In the genomic region with DNA sequence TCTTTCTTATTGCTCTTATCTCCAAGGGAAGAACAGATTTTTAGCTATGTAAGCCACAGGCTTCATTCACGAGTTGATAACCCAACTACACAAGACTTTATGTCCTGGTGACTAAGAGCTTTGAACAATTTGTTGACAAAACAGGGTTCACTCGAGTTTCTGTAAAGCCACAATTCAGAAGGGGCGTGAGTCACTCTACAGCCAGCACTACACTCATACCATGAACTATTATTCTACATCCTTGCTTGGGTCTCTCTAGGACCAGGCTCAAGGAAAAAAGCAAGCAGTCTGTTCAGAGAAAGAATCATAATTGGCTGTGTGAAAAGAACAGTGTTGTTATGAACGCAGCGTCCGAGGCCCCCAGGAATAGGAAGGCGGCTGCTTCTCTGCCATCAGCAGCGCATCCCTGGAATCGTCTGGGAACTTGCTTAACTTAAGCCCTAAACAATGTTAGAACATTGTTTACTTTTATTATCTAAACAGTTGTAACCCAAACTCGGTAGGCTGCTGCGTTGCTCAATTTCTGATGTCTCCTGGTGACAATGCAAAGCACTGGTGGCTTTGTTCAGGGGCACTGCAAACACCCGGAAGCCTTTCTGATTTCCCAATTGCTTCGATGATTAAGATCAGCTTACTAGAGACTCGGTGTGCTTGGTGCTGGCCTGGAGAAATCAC, we compare ENCODE assay signal across 26 mouse cellular contexts. TPM values are rescaled to one million over a fixed set of nuclear protein-coding genes. Genes with fewer than 3 reads are reported as not detected.
A peak's percentile ranks its signal among the peaks of the same experiment; 100 is the strongest.
DNase-seq lines count a peak whose midpoint lies in the region; ATAC-seq lines count a peak whose summit lies in the region.
"Had no signal": no experiment of that assay in that cellular context is flagged by ENCODE, and none has a peak within 500 bp of the region (broad histone marks: within the 10 kb centered on the region; RNA-seq: fewer than 3 reads in every experiment).

No protein-coding gene starts in this region.

- 0 out of 2 replicates have a peak overlapping the region, but pooled peaks have one; percentile 11 for H3K27ac ChIP-seq in forebrain, embryonic 10.5 days
- no peak overlapping the region for H3K27ac ChIP-seq in forebrain, embryonic 16.5 days (ENCODE audit: low read length)
- no peak overlapping the region for H3K27ac ChIP-seq in liver, embryonic 11.5 days (ENCODE audit: low read depth, low read length)
- H3K27ac ChIP-seq: gastrocnemius, adult 2 months; hindbrain, postnatal 0 days; liver, embryonic 12.5 days; macrophage had no signal

- H3K9ac ChIP-seq in forebrain, embryonic 16.5 days (replicated peaks; ENCODE audit: low read depth, low read length): no peak overlapping the region
- no peak overlapping the region for H3K9ac ChIP-seq in liver, embryonic 11.5 days (ENCODE audit: low read depth, low read length)
- H3K9ac ChIP-seq: liver, embryonic 12.5 days had no signal

- 74% methylated on average over 14 of the region's 14 CpGs for WGBS in forebrain, embryonic 10.5 days
- 44% methylated on average over 14 of the region's 14 CpGs for WGBS in forebrain, embryonic 16.5 days
- WGBS in liver, embryonic 11.5 days: 64% methylated on average over 14 of the region's 14 CpGs

- ATAC-seq in forebrain, embryonic 16.5 days: no peak
- peak; percentile 73 for ATAC-seq in megakaryocyte, adult 5-6 weeks (ENCODE audit: poor library complexity, severe bottlenecking)
- ATAC-seq in liver, embryonic 11.5 days (replicated peaks; ENCODE audit: low FRiP score): no peak
- ATAC-seq: hindbrain, postnatal 0 days; liver, embryonic 12.5 days; midbrain, embryonic 16.5 days had no signal

- no peak overlapping the region for H3K4me3 ChIP-seq in forebrain, embryonic 10.5 days
- no peak overlapping the region for H3K4me3 ChIP-seq in forebrain, embryonic 16.5 days (replicated peaks; ENCODE audit: low read length)
- H3K4me3 ChIP-seq in liver, embryonic 11.5 days (ENCODE audit: low read depth, low read length): no peak overlapping the region
- H3K4me3 ChIP-seq: gastrocnemius, adult 2 months; liver, embryonic 12.5 days had no signal

- no peak for DNase-seq in forebrain, embryonic 10.5 days (ENCODE audit: extremely low spot score, low spot score)
- DNase-seq in lung, postnatal 10 days: peak; percentile 9
- no peak for DNase-seq in lung, adult 18-20 months
- no peak for DNase-seq in liver, embryonic 11.5 days (ENCODE audit: low spot score)
- no peak for DNase-seq in cerebellum, postnatal 25 days
- no peak for DNase-seq in B cell, adult 2 months
- DNase-seq: adrenal gland, postnatal 36 days; cerebellum, adult 2 months; gastrocnemius, adult 2 months; heart, postnatal 4 days; kidney, adult 8-10 months; kidney, postnatal 36 days; right cerebral cortex, postnatal 14 days had no signal

- no peak overlapping the region; the same call in 1 of the 2 replicates for H3K4me2 ChIP-seq in forebrain, embryonic 16.5 days (ENCODE audit: low read length)
- H3K4me2 ChIP-seq in liver, embryonic 11.5 days: no peak overlapping the region
- H3K4me2 ChIP-seq: liver, embryonic 12.5 days had no signal

- H3K36me3 ChIP-seq in forebrain, embryonic 10.5 days (replicated peaks): no peaks in the 10 kb centered on the region
- no peaks in the 10 kb centered on the region for H3K36me3 ChIP-seq in forebrain, embryonic 16.5 days (ENCODE audit: control insufficient read depth, insufficient read depth)
- H3K36me3 ChIP-seq in liver, embryonic 11.5 days (ENCODE audit: control insufficient read depth, insufficient read depth, low read length): no peaks in the 10 kb centered on the region
- H3K36me3 ChIP-seq: liver, embryonic 12.5 days had no signal

- no peaks in the 10 kb centered on the region for H3K27me3 ChIP-seq in forebrain, embryonic 10.5 days (ENCODE audit: poor library complexity, severe bottlenecking)
- no peaks in the 10 kb centered on the region for H3K27me3 ChIP-seq in forebrain, embryonic 16.5 days (replicated peaks; ENCODE audit: control insufficient read depth, insufficient read depth, low read length)
- no peaks in the 10 kb centered on the region for H3K27me3 ChIP-seq in liver, embryonic 11.5 days (replicated peaks; ENCODE audit: control insufficient read depth, insufficient read depth, low read length)
- H3K27me3 ChIP-seq: liver, embryonic 12.5 days had no signal

- no peaks in the 10 kb centered on the region for H3K9me3 ChIP-seq in forebrain, embryonic 10.5 days
- no peaks in the 10 kb centered on the region for H3K9me3 ChIP-seq in forebrain, embryonic 16.5 days (ENCODE audit: control insufficient read depth, low read length)
- no peaks in the 10 kb centered on the region for H3K9me3 ChIP-seq in liver, embryonic 11.5 days (ENCODE audit: control insufficient read depth, low read length)
- H3K9me3 ChIP-seq: liver, embryonic 12.5 days had no signal

- H3K4me1 ChIP-seq in forebrain, embryonic 10.5 days: peaks cover 10% of the 10 kb centered on the region; the same call in 1 of the 2 replicates
- 0 out of 2 replicates have a peak, but pooled peaks cover 5% of the 10 kb centered on the region for H3K4me1 ChIP-seq in forebrain, embryonic 16.5 days (replicated peaks; ENCODE audit: control insufficient read depth, insufficient read depth, low read length)
- H3K4me1 ChIP-seq in liver, embryonic 11.5 days (replicated peaks; ENCODE audit: control insufficient read depth, insufficient read depth, low read length): no peaks in the 10 kb centered on the region
- H3K4me1 ChIP-seq: liver, embryonic 12.5 days had no signal

RNA-seq across cellular contexts. Expression of a gene that starts 9.5 kb away (rescaled TPM):
- polyA plus RNA-seq in forebrain, embryonic 10.5 days (2016; fragmentation: Nextera tagmentation; extraction: Ambion mirVana): not detected in 2 replicates
- polyA plus RNA-seq in forebrain, embryonic 16.5 days (2015; fragmentation: Nextera tagmentation; extraction: Ambion mirVana): 0.06 and 0.08 TPM in 2 replicates
- not detected in 2 replicates for total RNA-seq in megakaryocyte, adult 5-6 weeks (2015)
- total RNA-seq in megakaryocyte, adult 5-6 weeks (2017): not detected in 2 replicates
- polyA plus RNA-seq in liver, embryonic 11.5 days (2014; fragmentation: Nextera tagmentation; extraction: Ambion mirVana): not detected in 2 replicates
- total RNA-seq: adrenal gland, postnatal 36 days; gastrocnemius, adult 2 months; heart, postnatal 4 days; hindbrain, postnatal 0 days; layer of hippocampus, postnatal 10 days; neutrophil, adult 5-6 weeks had no signal
- polyA plus RNA-seq: cerebellum, adult 2 months; forebrain, embryonic 11.5 days; gonadal fat pad, adult 2 months; heart, embryonic 14.5 days; limb, embryonic 11.5 days; liver, embryonic 12.5 days; macrophage; spleen, adult 2 months had no signal
